Mouse (Mus musculus): ENCODE measurements around the gene Dab1. TPM values are rescaled to one million over a fixed set of nuclear protein-coding genes. Genes with fewer than 3 reads are reported as not detected.

Gene Dab1
- polyA plus RNA-seq, 1 experiment = 0.26 TPM

- no peak for TF ChIP-seq POLR2A (IDR thresholded peaks at IDR 0.05; ENCODE audit: low read depth, low read length)
- TF ChIP-seq CTCF (IDR thresholded peaks at IDR 0.05; ENCODE audit: extremely low read depth, insufficient read depth, insufficient read length, insufficient replicate concordance) = no peak
- Histone ChIP-seq H3K4me1 (ENCODE audit: control insufficient read depth, insufficient read depth, insufficient read length) (no peaks in the 10 kb centered on the region), H3K4me3 (ENCODE audit: extremely low read depth, insufficient read depth, insufficient read length) (no peak overlapping the region), H3K36me3 (ENCODE audit: control insufficient read depth, insufficient read depth, low read length) (no peaks in the 10 kb centered on the region), H3K27ac (ENCODE audit: insufficient read depth, low read length) (no peak overlapping the region), H3K27me3 (ENCODE audit: control insufficient read depth, insufficient read depth, low read length) (no peaks in the 10 kb centered on the region)
- 89% methylated on average over 11 of the region's 11 CpGs for WGBS
- no peak for DNase-seq (ENCODE audit: low read depth in 1 of 2, low spot score in 2 of 2)
These were observed 1075.0 kb downstream of the Dab1 start for GRCm38 (mm10) chr4:104694188-104694587.

GRCm38 (mm10) chr4:104696522-104696921, 1077.4 kb downstream of the Dab1 start:
- no peaks in the 10 kb centered on the region for H3K4me1 ChIP-seq (ENCODE audit: control insufficient read depth, insufficient read depth, insufficient read length)
- DNase-seq (ENCODE audit: low read depth in 1 of 2, low spot score in 2 of 2) = no peak
- H3K36me3 ChIP-seq (ENCODE audit: control insufficient read depth, insufficient read depth, low read length) = no peaks in the 10 kb centered on the region
- WGBS = 97% methylated on average over 3 of the region's 3 CpGs
- no peak for TF ChIP-seq CTCF (IDR thresholded peaks at IDR 0.05; ENCODE audit: extremely low read depth, insufficient read depth, insufficient read length, insufficient replicate concordance)
- no peak for TF ChIP-seq POLR2A (IDR thresholded peaks at IDR 0.05; ENCODE audit: low read depth, low read length)
- no peak overlapping the region for H3K27ac ChIP-seq (ENCODE audit: insufficient read depth, low read length)
- H3K4me3 ChIP-seq (ENCODE audit: extremely low read depth, insufficient read depth, insufficient read length) = no peak overlapping the region
- no peaks in the 10 kb centered on the region for H3K27me3 ChIP-seq (ENCODE audit: control insufficient read depth, insufficient read depth, low read length)

GRCm38 (mm10) chr4:104697703-104698102, 1078.5 kb downstream of the Dab1 start:
- H3K4me1 ChIP-seq (ENCODE audit: control insufficient read depth, insufficient read depth, insufficient read length) = no peaks in the 10 kb centered on the region
- H3K27me3 ChIP-seq (ENCODE audit: control insufficient read depth, insufficient read depth, low read length) = no peaks in the 10 kb centered on the region
- TF ChIP-seq POLR2A (IDR thresholded peaks at IDR 0.05; ENCODE audit: low read depth, low read length) (no peak), CTCF (IDR thresholded peaks at IDR 0.05; ENCODE audit: extremely low read depth, insufficient read depth, insufficient read length, insufficient replicate concordance) (no peak)
- DNase-seq (ENCODE audit: low read depth in 1 of 2, low spot score in 2 of 2) = no peak
- H3K27ac ChIP-seq (ENCODE audit: insufficient read depth, low read length) = no peak overlapping the region
- no peak overlapping the region for H3K4me3 ChIP-seq (ENCODE audit: extremely low read depth, insufficient read depth, insufficient read length)
- no peaks in the 10 kb centered on the region for H3K36me3 ChIP-seq (ENCODE audit: control insufficient read depth, insufficient read depth, low read length)
- WGBS = 45% methylated on average over 4 of the region's 4 CpGs

GRCm38 (mm10) chr4:104705664-104706645, 1086.8 kb downstream of the Dab1 start:
- H3K4me1 ChIP-seq (ENCODE audit: control insufficient read depth, insufficient read depth, insufficient read length) = no peaks in the 10 kb centered on the region
- H3K36me3 ChIP-seq (ENCODE audit: control insufficient read depth, insufficient read depth, low read length) = no peaks in the 10 kb centered on the region
- H3K27me3 ChIP-seq (ENCODE audit: control insufficient read depth, insufficient read depth, low read length) = no peaks in the 10 kb centered on the region
- no peak overlapping the region for H3K4me3 ChIP-seq (ENCODE audit: extremely low read depth, insufficient read depth, insufficient read length)
- WGBS = 78% methylated on average over 10 of the region's 10 CpGs
- TF ChIP-seq POLR2A (IDR thresholded peaks at IDR 0.05; ENCODE audit: low read depth, low read length) = no peak
- TF ChIP-seq CTCF (IDR thresholded peaks at IDR 0.05; ENCODE audit: extremely low read depth, insufficient read depth, insufficient read length, insufficient replicate concordance) = no peak
- H3K27ac ChIP-seq (ENCODE audit: insufficient read depth, low read length) = no peak overlapping the region
- no peak for DNase-seq (ENCODE audit: low read depth in 1 of 2, low spot score in 2 of 2)

- TF ChIP-seq CTCF (IDR thresholded peaks at IDR 0.05; ENCODE audit: extremely low read depth, insufficient read depth, insufficient read length, insufficient replicate concordance) (no peak), POLR2A (IDR thresholded peaks at IDR 0.05; ENCODE audit: low read depth, low read length) (no peak)
- H3K4me3 ChIP-seq (ENCODE audit: extremely low read depth, insufficient read depth, insufficient read length) = no peak overlapping the region
These were observed 1093.4 kb downstream of the Dab1 start for GRCm38 (mm10) chr4:104712338-104713083.

GRCm38 (mm10) chr4:104714925-104715519, 1095.9 kb downstream of the Dab1 start:
- TF ChIP-seq POLR2A (IDR thresholded peaks at IDR 0.05; ENCODE audit: low read depth, low read length) (no peak), CTCF (IDR thresholded peaks at IDR 0.05; ENCODE audit: extremely low read depth, insufficient read depth, insufficient read length, insufficient replicate concordance) (no peak)
- no peak for DNase-seq (ENCODE audit: low read depth in 1 of 2, low spot score in 2 of 2)
- H3K36me3 ChIP-seq (ENCODE audit: control insufficient read depth, insufficient read depth, low read length) = no peaks in the 10 kb centered on the region
- H3K4me3 ChIP-seq (ENCODE audit: extremely low read depth, insufficient read depth, insufficient read length) = no peak overlapping the region
- WGBS = 92% methylated on average over 9 of the region's 9 CpGs
- H3K4me1 ChIP-seq (ENCODE audit: control insufficient read depth, insufficient read depth, insufficient read length) = no peaks in the 10 kb centered on the region
- no peak overlapping the region for H3K27ac ChIP-seq (ENCODE audit: insufficient read depth, low read length)
- no peaks in the 10 kb centered on the region for H3K27me3 ChIP-seq (ENCODE audit: control insufficient read depth, insufficient read depth, low read length)

More at GRCm38 (mm10) chr4:104712338-104713083, 1093.4 kb downstream of the Dab1 start:
- Histone ChIP-seq H3K27ac (ENCODE audit: insufficient read depth, low read length) (no peak overlapping the region), H3K36me3 (ENCODE audit: control insufficient read depth, insufficient read depth, low read length) (no peaks in the 10 kb centered on the region), H3K27me3 (ENCODE audit: control insufficient read depth, insufficient read depth, low read length) (no peaks in the 10 kb centered on the region), H3K4me1 (ENCODE audit: control insufficient read depth, insufficient read depth, insufficient read length) (no peaks in the 10 kb centered on the region)
- 67% methylated on average over 15 of the region's 15 CpGs for WGBS
- no peak for DNase-seq (ENCODE audit: low read depth in 1 of 2, low spot score in 2 of 2)

All from spleen, adult 2 months (tissue).